Mouse (Mus musculus) forebrain, embryonic 13.5 days (tissue): ENCODE measurements at regions not wholly inside any gene's neighbourhood (a gene's known extent, or its start where the extent isn't known, plus 50 kb on each side); places are given as distances from the start of the nearest gene placed in this dataset.

Experiments used
- ATAC-seq: fragments of 200-750 bp; cut with Nextera tagmentation; 2 replicates; pipeline ENCODE4 v1.8.0; 2017
- H3K27ac ChIP-seq: fragments of 300-500 bp; sonication (generic); 2 replicates; pipeline ENCODE4 v1.5.1; 2015; ENCODE audit warnings: inconsistent platforms, mild to moderate bottlenecking, moderate library complexity
- H3K27me3 ChIP-seq: fragments of 300-500 bp; sonication (generic); 2 replicates; pipeline ENCODE4 v1.6.1; 2015; ENCODE audit warnings: mild to moderate bottlenecking, inconsistent platforms
- H3K36me3 ChIP-seq: fragments of 300-500 bp; sonication (generic); 2 replicates; pipeline ENCODE4 v1.6.1; 2015; ENCODE audit warnings: mild to moderate bottlenecking, inconsistent platforms; ENCODE audit not compliant: poor library complexity, severe bottlenecking
- H3K4me1 ChIP-seq: fragments of 300-500 bp; sonication (generic); 2 replicates; pipeline ENCODE4 v1.6.1; 2015; ENCODE audit warnings: inconsistent platforms
- H3K4me2 ChIP-seq: fragments of 300-500 bp; sonication (generic); 2 replicates; pipeline ENCODE4 v1.6.1; 2015; ENCODE audit warnings: inconsistent platforms, mild to moderate bottlenecking, moderate library complexity
- H3K4me3 ChIP-seq: fragments of 300-500 bp; sonication (generic); 2 replicates; pipeline ENCODE4 v1.5.1; 2015; ENCODE audit warnings: mild to moderate bottlenecking, inconsistent platforms
- H3K9ac ChIP-seq: fragments of 300-500 bp; sonication (generic); 2 replicates; pipeline ENCODE4 v1.6.1; 2015; ENCODE audit warnings: mild to moderate bottlenecking, inconsistent platforms
- H3K9me3 ChIP-seq: fragments of 300-500 bp; sonication (generic); replicated peaks from 2 replicates; pipeline ENCODE4 v1.6.1; 2016; ENCODE audit warnings: inconsistent platforms
- WGBS: fragments of 180-500 bp; shearing (Covaris S2); methylation state at CpG from one replicate; pipeline ENCODE4 v1.1.7; 2015; 5-methylcytosine and 5-hydroxymethylcytosine counted together

DNA sequence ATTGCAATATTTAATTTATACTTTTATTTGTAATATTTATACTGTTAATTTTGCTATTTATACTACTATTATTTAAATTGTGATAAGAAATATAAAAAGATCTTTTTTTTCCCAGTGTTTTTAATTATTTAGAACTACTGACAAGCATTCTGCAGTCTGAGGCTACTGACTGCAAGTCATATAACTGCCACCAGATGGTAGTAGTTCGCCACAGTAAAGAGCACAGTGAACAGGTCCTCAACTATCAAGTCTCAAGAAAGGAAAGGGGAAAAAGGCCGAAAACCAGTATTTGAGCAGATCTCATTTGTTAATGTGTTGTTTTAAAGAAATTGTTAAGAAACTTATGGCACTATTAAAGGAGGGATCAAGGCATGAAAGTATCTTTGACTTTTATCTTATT, 289.6 kb upstream of the Kcnh7 start:
- peak; percentile 94 for ATAC-seq
- no peaks in the 10 kb centered on the region for H3K9me3 ChIP-seq
- 16% methylated on average over 2 of the region's 2 CpGs for WGBS

DNA sequence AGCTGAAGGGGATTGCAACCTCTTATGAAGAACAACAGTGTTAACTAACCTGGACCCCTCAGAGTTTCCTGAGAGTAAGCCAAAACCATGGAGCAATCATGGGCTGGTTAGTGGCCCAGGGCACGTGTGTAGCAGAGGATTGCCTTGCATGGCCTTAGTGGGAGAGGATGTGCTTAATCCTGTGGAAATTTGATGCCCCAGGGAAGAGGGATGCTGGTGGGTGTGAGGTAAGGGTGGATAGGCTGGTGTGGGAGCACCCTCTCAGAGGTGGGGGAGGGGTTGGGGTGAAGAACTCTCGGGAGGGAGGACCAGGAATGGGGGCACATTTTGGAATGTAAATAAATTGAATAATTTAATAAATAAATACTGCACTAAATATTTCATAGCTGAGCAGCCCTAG, 288.2 kb upstream of the Kcnh7 start:
- Histone ChIP-seq H3K4me3 (no peak overlapping the region), H3K9ac (no peak overlapping the region), H3K27me3 (no peaks in the 10 kb centered on the region), H3K4me1 (no peaks in the 10 kb centered on the region), H3K27ac (no peak overlapping the region), H3K4me2 (no peak overlapping the region), H3K9me3 (no peaks in the 10 kb centered on the region), H3K36me3 (no peaks in the 10 kb centered on the region)
- WGBS = 78% methylated on average over 2 of the region's 2 CpGs
- no peak for ATAC-seq

More for the DNA sequence above, 289.6 kb upstream of the Kcnh7 start:
- Histone ChIP-seq H3K4me3 (no peak overlapping the region), H3K27me3 (no peaks in the 10 kb centered on the region), H3K4me1 (no peaks in the 10 kb centered on the region), H3K36me3 (no peaks in the 10 kb centered on the region), H3K9ac (no peak overlapping the region), H3K27ac (no peak overlapping the region), H3K4me2 (no peak overlapping the region)

DNA sequence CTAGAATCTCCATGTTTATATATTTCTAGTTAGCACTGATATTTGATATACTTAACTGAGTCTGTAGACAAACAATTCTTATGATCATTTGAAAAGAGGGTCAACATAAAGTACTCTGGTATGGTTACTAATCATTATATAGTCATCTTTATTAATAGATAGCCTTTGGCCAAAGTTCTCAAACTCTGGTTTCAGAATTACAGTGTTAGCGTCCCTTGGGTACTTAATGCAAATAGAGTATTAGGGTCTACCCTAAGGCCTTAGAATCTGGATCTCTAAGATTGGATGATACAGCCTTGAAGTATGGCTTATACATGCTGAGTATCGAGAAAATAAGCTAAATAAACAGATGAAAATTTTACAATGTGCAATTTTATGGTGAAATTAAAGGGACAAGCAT, 275.0 kb upstream of the Kcnh7 start:
- 91% methylated on average over 2 of the region's 2 CpGs for WGBS
- no peak for ATAC-seq
- Histone ChIP-seq H3K36me3 (no peaks in the 10 kb centered on the region), H3K27ac (no peak overlapping the region), H3K4me2 (no peak overlapping the region), H3K9me3 (no peaks in the 10 kb centered on the region), H3K9ac (no peak overlapping the region), H3K4me3 (no peak overlapping the region), H3K4me1 (peaks cover 7% of the 10 kb centered on the region; the same call in 1 of the 2 replicates), H3K27me3 (no peaks in the 10 kb centered on the region)

DNA sequence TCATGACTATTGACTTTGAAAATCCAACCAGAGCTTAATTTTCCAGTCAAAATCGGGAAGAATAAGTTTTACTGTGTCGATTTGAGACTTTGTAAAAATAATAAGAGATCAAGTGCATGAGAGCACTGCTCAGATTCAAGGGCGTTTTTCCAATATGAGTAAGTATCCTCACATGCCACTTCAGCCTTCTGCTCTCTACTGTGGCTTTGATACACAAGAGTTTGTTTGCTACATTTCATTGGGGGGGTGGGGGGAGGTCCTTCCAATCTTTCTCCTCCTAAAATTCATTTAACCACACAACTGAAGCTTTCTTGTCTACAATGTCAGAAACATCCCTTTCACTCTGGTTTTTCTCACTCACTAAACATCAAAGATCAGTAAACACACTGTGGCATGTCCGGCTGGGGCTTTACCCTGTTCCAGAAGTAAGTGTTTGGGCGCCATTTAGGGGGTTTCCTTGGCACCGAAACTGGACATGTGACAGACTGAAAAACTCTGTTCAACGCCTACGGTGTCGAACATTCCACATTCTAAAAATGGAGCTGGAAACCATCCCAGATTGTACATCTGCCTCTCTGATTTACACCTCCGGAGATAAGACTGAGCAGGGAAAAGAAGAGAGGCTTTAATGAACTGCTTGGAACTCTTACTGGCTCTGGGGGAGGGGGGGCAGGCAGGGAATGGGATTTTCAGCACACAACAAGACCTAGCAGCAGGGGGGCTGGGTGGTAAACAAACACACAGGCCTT, 270.4 kb upstream of the Kcnh7 start:
- no peaks in the 10 kb centered on the region for H3K9me3 ChIP-seq
- peak overlapping the region; percentile 31 for H3K27ac ChIP-seq
- H3K4me1 ChIP-seq = peaks cover 10% of the 10 kb centered on the region
- H3K4me3 ChIP-seq = no peak overlapping the region
- no peak overlapping the region for H3K4me2 ChIP-seq
- WGBS = 60% methylated on average over 10 of the region's 10 CpGs
- H3K27me3 ChIP-seq = no peaks in the 10 kb centered on the region
- H3K9ac ChIP-seq = no peak overlapping the region
- H3K36me3 ChIP-seq = no peaks in the 10 kb centered on the region
- peak; percentile 90 for ATAC-seq

DNA sequence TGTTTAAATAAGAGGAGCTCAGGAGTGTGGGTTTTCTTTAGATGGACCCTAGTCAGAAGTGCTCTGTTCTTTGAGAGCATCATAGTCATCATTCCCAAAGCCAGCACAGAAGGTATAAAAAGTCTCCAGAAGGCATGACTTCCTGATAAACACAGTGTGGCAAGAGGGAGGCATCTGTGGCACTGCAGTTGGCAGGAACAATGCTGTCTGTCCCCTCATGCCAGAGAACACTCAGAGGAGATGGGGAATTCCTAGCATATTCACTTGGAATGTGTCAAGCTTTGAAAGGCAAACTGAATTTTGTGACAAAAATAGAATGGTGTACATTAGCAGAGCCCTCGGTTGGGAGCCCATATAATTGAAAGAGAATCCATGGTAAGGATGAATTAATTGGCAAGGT, 268.8 kb upstream of the Kcnh7 start:
- ATAC-seq = peak; percentile 76; the same call in 1 of the 2 replicates
- Histone ChIP-seq H3K4me2 (no peak overlapping the region), H3K27me3 (no peaks in the 10 kb centered on the region), H3K9me3 (no peaks in the 10 kb centered on the region), H3K36me3 (no peaks in the 10 kb centered on the region), H3K4me3 (no peak overlapping the region), H3K27ac (0 out of 2 replicates have a peak overlapping the region, but pooled peaks have one; percentile 10), H3K9ac (no peak overlapping the region), H3K4me1 (peaks cover 10% of the 10 kb centered on the region)
- 35% methylated on average over 1 of the region's 1 CpGs for WGBS

DNA sequence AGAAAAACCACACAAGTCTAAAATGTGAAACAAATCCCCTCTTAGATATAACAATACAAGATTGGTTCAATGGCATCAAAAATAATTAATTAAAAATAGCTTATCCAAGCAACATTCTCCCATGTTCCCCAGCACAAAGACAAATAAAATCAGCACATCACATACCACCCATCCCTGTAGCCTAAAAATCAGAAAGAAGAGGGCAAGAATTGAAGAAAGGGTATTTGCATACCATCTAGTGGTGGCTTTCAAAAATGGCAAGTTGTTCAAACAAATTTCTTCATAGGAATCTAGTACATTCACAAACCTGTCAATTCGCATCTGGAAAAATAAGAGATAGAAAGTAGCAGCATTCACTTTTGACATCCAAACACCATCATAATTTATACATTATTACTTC, 268.1 kb upstream of the Kcnh7 start:
- H3K4me2 ChIP-seq = no peak overlapping the region
- no peak overlapping the region for H3K27ac ChIP-seq
- WGBS = 73% methylated on average over 1 of the region's 1 CpGs
- no peaks in the 10 kb centered on the region for H3K9me3 ChIP-seq
- peaks cover 10% of the 10 kb centered on the region for H3K4me1 ChIP-seq
- H3K4me3 ChIP-seq = no peak overlapping the region
- ATAC-seq = no peak
- H3K36me3 ChIP-seq = no peaks in the 10 kb centered on the region
- H3K9ac ChIP-seq = no peak overlapping the region
- no peaks in the 10 kb centered on the region for H3K27me3 ChIP-seq

DNA sequence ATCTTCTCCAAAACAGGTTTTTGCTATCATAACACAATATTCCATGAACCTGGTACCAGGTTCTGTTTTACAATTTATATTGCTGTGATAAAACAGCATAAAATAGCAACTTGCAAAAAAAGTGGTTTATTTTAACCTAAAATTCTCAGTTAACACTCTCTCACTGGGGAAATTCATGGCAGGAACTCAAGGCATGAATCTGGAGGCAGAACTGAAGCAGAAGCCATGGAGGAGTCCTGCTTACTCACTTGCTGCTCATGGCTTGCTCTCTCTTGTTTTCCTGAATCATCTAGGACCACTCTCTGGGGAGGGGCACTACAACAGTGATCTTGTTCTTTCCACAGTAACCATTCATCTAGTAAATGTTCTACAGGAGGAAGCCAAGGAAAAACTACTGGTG, 250.2 kb upstream of the Kcnh7 start:
- no peak overlapping the region for H3K9ac ChIP-seq
- H3K36me3 ChIP-seq = no peaks in the 10 kb centered on the region
- H3K27ac ChIP-seq = no peak overlapping the region
- no peaks in the 10 kb centered on the region for H3K4me1 ChIP-seq
- no peak overlapping the region for H3K4me2 ChIP-seq
- H3K27me3 ChIP-seq = no peaks in the 10 kb centered on the region
- no peak for ATAC-seq
- H3K9me3 ChIP-seq = no peaks in the 10 kb centered on the region
- no peak overlapping the region for H3K4me3 ChIP-seq

DNA sequence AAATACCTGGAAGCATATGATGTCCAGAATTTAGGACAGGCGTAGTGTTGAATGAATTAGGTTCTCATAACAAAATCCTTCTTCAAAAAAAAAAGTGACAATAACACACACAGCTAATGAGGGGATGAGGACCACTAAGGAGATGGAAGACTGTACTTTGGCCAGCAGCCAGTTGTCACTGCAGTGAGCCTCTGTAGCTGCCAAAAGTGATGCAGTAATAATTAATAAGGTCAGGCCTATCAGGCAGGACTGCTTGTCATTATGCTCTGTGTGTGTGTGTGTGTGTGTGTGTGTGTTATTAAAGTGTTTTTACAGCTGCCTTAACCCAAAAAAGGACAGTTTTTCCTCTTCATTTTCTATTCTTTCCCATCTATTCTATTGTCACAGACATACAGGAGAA, 221.3 kb upstream of the Kcnh7 start:
- no peak overlapping the region for H3K4me2 ChIP-seq
- no peak overlapping the region for H3K4me3 ChIP-seq
- no peaks in the 10 kb centered on the region for H3K36me3 ChIP-seq
- H3K9ac ChIP-seq = no peak overlapping the region
- no peaks in the 10 kb centered on the region for H3K27me3 ChIP-seq
- no peaks in the 10 kb centered on the region for H3K9me3 ChIP-seq
- WGBS = 48% methylated on average over 1 of the region's 1 CpGs
- no peak overlapping the region for H3K27ac ChIP-seq
- no peaks in the 10 kb centered on the region for H3K4me1 ChIP-seq
- ATAC-seq = peak; percentile 85
